ENCODE assay signal across 10 mouse cellular contexts in genomic region chr5:74793431-74793830, GRCm38 (mm10).
DNase-seq lines count a peak whose midpoint lies in the region.
"Had no signal": no experiment of that assay in that cellular context is flagged by ENCODE, and none has a peak within 500 bp of the region (broad histone marks: within the 10 kb centered on the region; RNA-seq: fewer than 3 reads in every experiment).

No protein-coding gene starts in this region.

- H3K4me3 ChIP-seq in limb, embryonic 10.5 days = no peak overlapping the region
- H3K4me3 ChIP-seq in midbrain, embryonic 10.5 days = no peak overlapping the region
- H3K4me3 ChIP-seq: hindbrain, embryonic 15.5 days; liver, embryonic 12.5 days had no signal

- WGBS in limb, embryonic 10.5 days = 66% methylated on average over 4 of the region's 4 CpGs
- WGBS in midbrain, embryonic 10.5 days = 80% methylated on average over 4 of the region's 4 CpGs

- peak overlapping the region; percentile 93 for H3K27ac ChIP-seq in limb, embryonic 10.5 days
- H3K27ac ChIP-seq in midbrain, embryonic 10.5 days (replicated peaks) = no peak overlapping the region

- H3K4me1 ChIP-seq in limb, embryonic 10.5 days = peaks cover 48% of the 10 kb centered on the region
- H3K4me1 ChIP-seq in midbrain, embryonic 10.5 days = peaks cover 16% of the 10 kb centered on the region

- intact Hi-C loops in heart, postnatal 10 days (cut with DNase I) = loop anchor here (2.0 to 10.0 kb wide), 4 partner anchors 349 to 481 kb away; no protein-coding TSS in a partner anchor

- no peaks in the 10 kb centered on the region for H3K27me3 ChIP-seq in limb, embryonic 10.5 days (ENCODE audit: low read depth, poor library complexity, severe bottlenecking)
- peaks cover 29% of the 10 kb centered on the region for H3K27me3 ChIP-seq in midbrain, embryonic 10.5 days (ENCODE audit: low read depth, poor library complexity, severe bottlenecking)
- H3K27me3 ChIP-seq: hindbrain, embryonic 15.5 days; liver, embryonic 12.5 days had no signal

- H3K9me3 ChIP-seq in limb, embryonic 10.5 days (replicated peaks) = no peaks in the 10 kb centered on the region
- no peaks in the 10 kb centered on the region for H3K9me3 ChIP-seq in midbrain, embryonic 10.5 days (replicated peaks)
- H3K9me3 ChIP-seq: hindbrain, embryonic 15.5 days; liver, embryonic 12.5 days had no signal

- peak; percentile 95 for DNase-seq in 3T3-L1 (ENCODE audit: low read depth, low spot score)
- peak; percentile 85 for DNase-seq in NIH3T3 (ENCODE audit: low read depth)
- DNase-seq in heart, postnatal 10 days = peak; percentile 53 to 56
- no peak for DNase-seq in limb, embryonic 10.5 days (ENCODE audit: low spot score)
- no peak for DNase-seq in layer of hippocampus, postnatal 25 days (ENCODE audit: extremely low spot score in 1 of 2, low spot score in 1 of 2)
- DNase-seq in spleen, adult 12 weeks (ENCODE audit: low spot score) = no peak
- DNase-seq in midbrain, embryonic 10.5 days (ENCODE audit: low spot score) = no peak
- DNase-seq: right cerebral cortex, adult 18-20 months had no signal

- no peaks in the 10 kb centered on the region for H3K36me3 ChIP-seq in limb, embryonic 10.5 days
- H3K36me3 ChIP-seq in midbrain, embryonic 10.5 days = no peaks in the 10 kb centered on the region
- H3K36me3 ChIP-seq: hindbrain, embryonic 15.5 days; liver, embryonic 12.5 days had no signal

Comparison
In these comparisons a context has a peak if more than half of its experiments do, and no peak if none do; other contexts are left out.
1. DNase-seq: peak in 3T3-L1 (single experiment), NIH3T3 (single experiment) and heart, postnatal 10 days (2 of 2); none in limb, embryonic 10.5 days (single experiment), layer of hippocampus, postnatal 25 days (0 of 2), spleen, adult 12 weeks (single experiment) and midbrain, embryonic 10.5 days (single experiment).